Mouse (Mus musculus) ES-E14 (cell line): ENCODE data around the gene Cd79b.

Source experiments
- CHD2 ChIP-seq: IDR thresholded peaks from 2 replicates; pipeline ENCODE4 v1.6.1; 2014; ENCODE audit warnings: mild to moderate bottlenecking, low read depth, low read length, inconsistent platforms
- HCFC1 ChIP-seq: IDR thresholded peaks from 2 replicates; pipeline ENCODE4 v1.6.1; 2012; ENCODE audit warnings: low read length, inconsistent platforms, borderline replicate concordance; ENCODE audit not compliant: insufficient read depth
- MAFK ChIP-seq: IDR thresholded peaks from 2 replicates; pipeline ENCODE4 v1.6.1; 2014; ENCODE audit warnings: mild to moderate bottlenecking, low read depth, low read length, inconsistent platforms; ENCODE audit not compliant: insufficient read depth
- ZC3H11A ChIP-seq: IDR thresholded peaks from 2 replicates; pipeline ENCODE4 v1.6.1; 2012; ENCODE audit warnings: low read depth, mild to moderate bottlenecking, inconsistent platforms, low read length, borderline replicate concordance
- ZNF384 ChIP-seq: IDR thresholded peaks from 2 replicates; pipeline ENCODE4 v1.6.1; 2012; ENCODE audit warnings: low read depth, low read length, inconsistent platforms

- TF ChIP-seq ZC3H11A (no peak), CHD2 (no peak), ZNF384 (no peak), MAFK (no peak), HCFC1 (no peak)
These were observed 40.2 kb downstream of the Cd79b start for GRCm38 (mm10) chr11:106274374-106274773.
